Comparison of ENCODE assay signal across 23 mouse cellular contexts in genomic region chr7:135553550-135553949, GRCm38 (mm10). TPM values are rescaled to one million over a fixed set of nuclear protein-coding genes. Genes with fewer than 3 reads are reported as not detected.
"Had no signal": no experiment of that assay in that cellular context is flagged by ENCODE, and none has a peak within 500 bp of the region (broad histone marks: within the 10 kb centered on the region; RNA-seq: fewer than 3 reads in every experiment).

No protein-coding gene starts in this region.

- H3K36me3 ChIP-seq: limb, embryonic 10.5 days; limb, embryonic 13.5 days; liver, embryonic 13.5 days; midbrain, embryonic 10.5 days; midbrain, embryonic 13.5 days had no signal

- ATAC-seq: lung, postnatal 0 days; midbrain, embryonic 13.5 days; midbrain, embryonic 16.5 days had no signal

- H3K27ac ChIP-seq: limb, embryonic 10.5 days; limb, embryonic 13.5 days; liver, embryonic 13.5 days; midbrain, embryonic 10.5 days; midbrain, embryonic 13.5 days; stomach, postnatal 0 days had no signal

- H3K9me3 ChIP-seq: limb, embryonic 10.5 days; limb, embryonic 13.5 days; liver, embryonic 13.5 days; midbrain, embryonic 10.5 days; midbrain, embryonic 13.5 days had no signal

- H3K4me1 ChIP-seq: limb, embryonic 10.5 days; midbrain, embryonic 10.5 days had no signal

- H3K27me3 ChIP-seq: liver, embryonic 13.5 days had no signal

- H3K9ac ChIP-seq: limb, embryonic 13.5 days; liver, embryonic 13.5 days; lung, embryonic 14.5 days; midbrain, embryonic 13.5 days had no signal

- H3K4me2 ChIP-seq: limb, embryonic 13.5 days; liver, embryonic 13.5 days; lung, embryonic 14.5 days; midbrain, embryonic 13.5 days had no signal

- DNase-seq: kidney, adult 18-20 months; kidney, adult 9 months; kidney, postnatal 14 days; kidney, postnatal 4 days; liver; liver, embryonic 13.5 days; lung, embryonic 14.5 days; thymus, adult 2 months; thymus, postnatal 14 days; thymus, postnatal 4 days had no signal

- H3K4me3 ChIP-seq: limb, embryonic 10.5 days; limb, embryonic 13.5 days; liver, embryonic 13.5 days; midbrain, embryonic 10.5 days; midbrain, embryonic 13.5 days had no signal

RNA-seq across cellular contexts. Expression of gene Clrn3, which starts 25.1 kb away (rescaled TPM):
- total RNA-seq: layer of hippocampus, adult 18-20 months; layer of hippocampus, postnatal 14 days; left cerebral cortex, adult 8-10 months; left cerebral cortex, postnatal 14 days had no signal
- polyA plus RNA-seq: limb, embryonic 10.5 days; limb, embryonic 13.5 days; liver, embryonic 13.5 days; lung, embryonic 14.5 days; lung, postnatal 0 days; midbrain, embryonic 10.5 days; midbrain, embryonic 13.5 days; midbrain, embryonic 16.5 days; neural tube, embryonic 11.5 days; neural tube, embryonic 14.5 days had no signal
